Mouse (Mus musculus) heart, postnatal 14 days (tissue): Measurements from ENCODE around the gene Fam172a. TPM values are rescaled to one million over a fixed set of nuclear protein-coding genes. Genes with fewer than 3 reads are reported as not detected.
"Not testable (repeated sequence)": the region's sequence is repeated elsewhere in the genome, so short reads cannot be mapped to it uniquely, and the experiment has no call there.

Experiments
- DNase-seq, 2 experiments: peaks; one replicate each; pipeline ENCODE4 v3.0.0; 2021 to 2022
- intact Hi-C: fragments of 180-260 bp; cut with DNase I; formaldehyde crosslinking; loops from one replicate; pipeline ENCODE4 v1.15.1; 2025
- long read RNA-seq, 2 experiments: library from polyadenylated mRNA; stranded (forward); transcript quantifications; one replicate each; pipeline ENCODE4 v2.0.0; 2021
- total RNA-seq, 2 experiments: library from RNA; stranded (reverse); gene quantifications; 2 replicates each; pipeline ENCODE4 v1.2.3; 2021

The Fam172a gene
- 10 to 100 TPM; 13.5 to 15.0 TPM for total RNA-seq
- long read RNA-seq, experiment 1, transcript Fam172a-201 (10 exons, 3,892 nt) = major isoform, 13 of 20 reads
- long read RNA-seq, experiment 1, partial matches to known transcripts = 0 of 20 reads
- long read RNA-seq, experiment 1, other reads (novel, unspliced or antisense) = 7 of 20 reads
- long read RNA-seq, experiment 2, transcript Fam172a-201 (10 exons, 3,892 nt) = major isoform, 15 of 21 reads
- long read RNA-seq, experiment 2, partial matches to known transcripts = 1 of 21 reads
- long read RNA-seq, experiment 2, other reads (novel, unspliced or antisense) = 3 of 21 reads

DNA sequence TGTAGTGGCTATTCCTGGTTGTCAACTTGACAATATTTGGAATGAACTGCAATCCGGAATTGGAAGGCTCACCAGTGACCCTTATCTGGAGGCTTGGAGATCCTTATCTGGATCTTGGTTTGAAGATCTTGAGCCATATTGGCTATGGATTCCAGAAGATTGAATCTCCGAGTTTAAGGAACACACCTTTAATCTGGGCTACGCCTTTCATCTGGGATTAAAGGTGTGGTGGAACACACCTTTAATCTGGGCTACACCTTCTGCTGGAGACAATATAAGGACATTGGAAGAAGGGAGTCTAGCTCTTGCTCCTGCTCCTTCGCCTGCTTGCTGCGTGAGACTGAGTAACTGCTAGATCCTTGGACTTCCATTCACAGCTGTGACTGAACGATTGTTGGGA is at the start of gene Fam172a:
Gene Fam172a (plus strand): TSS at position 301 of the 400 bp plus-strand sequence.
- DNase-seq, intact Hi-C loops: not testable (repeated sequence)

GRCm38 (mm10) chr13:77688651-77689050 is 13.2 kb upstream of the Fam172a start:
- DNase-seq = no peak
- intact Hi-C loops = no loop called here

DNA sequence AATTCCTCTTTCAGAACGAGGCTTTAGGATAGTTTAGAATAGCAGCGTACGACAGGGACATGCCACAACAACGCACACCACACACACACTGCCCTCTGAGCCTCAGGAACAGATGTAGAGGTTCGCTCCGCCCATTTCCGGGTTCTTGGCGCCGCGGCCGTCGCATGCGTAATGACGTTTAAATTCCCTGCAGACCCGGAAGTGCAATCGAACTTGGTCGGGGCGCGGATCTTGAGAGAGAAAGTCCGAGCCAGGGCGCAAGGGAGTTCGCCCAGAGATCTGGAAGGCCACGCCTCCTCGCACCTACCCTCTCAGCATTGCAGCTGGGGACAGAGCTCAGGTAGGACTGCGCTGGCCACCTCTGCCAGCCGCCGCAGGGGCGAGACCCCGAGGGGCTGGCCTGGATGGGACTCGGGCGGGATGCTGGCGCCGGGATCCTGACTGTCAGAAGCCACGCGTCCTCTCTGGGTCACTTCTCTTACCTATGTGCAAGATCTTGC is 6.7 kb downstream of the Fam172a start:
- intact Hi-C loops = no loop called here
- peak; percentile 91 to 95 for DNase-seq

- intact Hi-C loops = loop anchor here (10.0 kb wide), 2 partner anchors 673 to 1693 kb away; no protein-coding TSS in a partner anchor
- DNase-seq = no peak
Measured at GRCm38 (mm10) chr13:77717499-77717898, 15.7 kb downstream of the Fam172a start.

GRCm38 (mm10) chr13:77742822-77743221 is 41.0 kb downstream of the Fam172a start:
- intact Hi-C loops = no loop called here
- DNase-seq = no peak

DNA sequence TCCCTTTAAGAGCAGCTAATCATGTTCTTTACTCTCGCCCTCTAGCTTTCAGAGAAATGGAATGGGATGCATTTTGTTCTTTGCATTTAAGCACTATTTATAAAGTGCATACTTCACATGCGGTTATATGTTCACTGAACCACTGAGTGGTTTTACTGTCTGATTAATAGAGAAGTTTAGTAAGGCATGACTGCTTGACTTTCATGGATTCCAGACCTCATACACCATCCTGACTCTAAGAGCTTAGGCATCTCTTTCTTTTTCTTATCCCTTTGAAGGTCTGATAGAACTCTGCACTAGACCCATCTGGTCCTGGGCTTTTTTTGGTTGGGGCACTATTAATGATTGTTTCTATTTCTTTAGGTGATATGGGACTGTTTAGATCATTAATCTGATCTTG is 75.8 kb downstream of the Fam172a start:
- intact Hi-C loops = no loop called here
- DNase-seq = no peak

- DNase-seq, intact Hi-C loops: not testable (repeated sequence)
Measured at GRCm38 (mm10) chr13:77807341-77807740, 105.5 kb downstream of the Fam172a start.

- intact Hi-C loops = no loop called here
Measured at GRCm38 (mm10) chr13:77810449-77810848, 108.6 kb downstream of the Fam172a start.

GRCm38 (mm10) chr13:77826138-77826537 is 124.3 kb downstream of the Fam172a start:
- DNase-seq = no peak
- intact Hi-C loops = no loop called here

More at GRCm38 (mm10) chr13:77810449-77810848, 108.6 kb downstream of the Fam172a start:
- no peak for DNase-seq

GRCm38 (mm10) chr13:77843017-77843654 is 141.3 kb downstream of the Fam172a start:
- intact Hi-C loops = no loop called here
- DNase-seq = no peak

DNA sequence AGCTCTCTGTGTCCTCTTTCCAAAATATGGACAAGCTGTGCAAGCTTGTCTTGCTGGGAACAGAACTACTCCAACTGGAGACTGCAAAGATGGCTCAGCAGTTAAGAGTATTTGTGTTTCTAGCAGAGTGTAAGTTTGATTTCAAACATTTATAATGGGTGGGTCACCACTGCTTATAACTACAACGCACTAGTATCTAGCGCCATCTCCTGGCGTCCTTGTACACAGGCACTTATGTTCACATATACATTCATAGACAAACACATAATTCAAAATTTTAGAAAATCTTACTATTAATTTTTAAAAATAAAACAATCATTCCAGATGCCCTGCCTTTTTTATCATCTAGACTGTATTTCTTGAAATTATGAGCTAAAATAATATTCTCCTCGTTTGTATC is 147.0 kb downstream of the Fam172a start:
- intact Hi-C loops = no loop called here
- DNase-seq = no peak

DNA sequence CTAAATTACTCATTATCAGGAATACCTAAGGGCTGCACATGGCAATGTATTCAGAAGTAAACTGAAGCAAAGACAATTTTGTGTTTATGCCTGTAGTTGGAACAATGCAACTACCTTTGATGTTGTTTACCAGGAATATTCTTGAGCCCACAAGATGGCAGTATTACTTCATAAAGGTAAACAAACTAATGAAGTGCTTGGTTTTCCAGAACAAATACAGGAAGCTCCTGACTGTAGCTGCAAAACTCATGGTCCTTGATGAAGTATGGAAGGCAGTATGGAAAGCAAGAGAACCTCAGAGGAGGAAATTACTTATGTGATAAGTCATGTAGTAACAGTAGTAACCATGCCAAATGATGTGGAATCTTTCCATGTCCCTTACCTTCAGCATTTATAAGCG is 163.0 kb downstream of the Fam172a start:
- intact Hi-C loops = loop anchor here (10.0 kb wide), 1 partner anchor 320 kb away; no protein-coding TSS in a partner anchor
- DNase-seq = no peak

- intact Hi-C loops = loop anchor here (10.0 kb wide), 1 partner anchor 316 kb away; no protein-coding TSS in a partner anchor
- no peak for DNase-seq
Measured at GRCm38 (mm10) chr13:77868314-77868713, 166.5 kb downstream of the Fam172a start.

- no peak for DNase-seq
- intact Hi-C loops = no loop called here
Measured at GRCm38 (mm10) chr13:77878120-77878519, 176.3 kb downstream of the Fam172a start.

GRCm38 (mm10) chr13:77878545-77878944 is 176.7 kb downstream of the Fam172a start:
- intact Hi-C loops = no loop called here

GRCm38 (mm10) chr13:77897619-77898018 is 195.8 kb downstream of the Fam172a start:
- intact Hi-C loops = no loop called here

More at GRCm38 (mm10) chr13:77878545-77878944, 176.7 kb downstream of the Fam172a start:
- DNase-seq = no peak

GRCm38 (mm10) chr13:77898066-77898796 is 196.4 kb downstream of the Fam172a start:
- intact Hi-C loops = no loop called here
- no peak for DNase-seq

More at GRCm38 (mm10) chr13:77897619-77898018, 195.8 kb downstream of the Fam172a start:
- no peak for DNase-seq

DNA sequence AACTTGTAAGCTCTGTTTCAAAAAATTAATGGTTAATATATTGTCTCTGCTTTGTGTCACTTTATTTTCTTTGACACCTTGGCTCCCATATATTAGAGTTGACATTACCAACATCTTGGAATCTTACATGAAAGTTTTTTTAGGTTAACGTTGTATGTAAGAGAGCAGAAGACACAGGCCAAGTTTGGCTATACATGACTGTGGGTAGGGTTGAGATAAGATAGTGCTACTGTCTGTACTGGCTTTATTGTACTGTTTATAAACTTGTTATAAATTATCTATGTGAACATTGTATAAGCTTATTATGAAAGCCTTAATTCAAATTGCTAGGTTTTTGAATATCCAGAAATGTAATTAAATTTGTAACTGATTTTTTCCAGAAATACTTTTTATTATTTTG is 197.9 kb downstream of the Fam172a start:
- DNase-seq = no peak
- intact Hi-C loops = no loop called here

- no peak for DNase-seq
- intact Hi-C loops = no loop called here
Measured at GRCm38 (mm10) chr13:77900843-77901242, 199.0 kb downstream of the Fam172a start.

DNA sequence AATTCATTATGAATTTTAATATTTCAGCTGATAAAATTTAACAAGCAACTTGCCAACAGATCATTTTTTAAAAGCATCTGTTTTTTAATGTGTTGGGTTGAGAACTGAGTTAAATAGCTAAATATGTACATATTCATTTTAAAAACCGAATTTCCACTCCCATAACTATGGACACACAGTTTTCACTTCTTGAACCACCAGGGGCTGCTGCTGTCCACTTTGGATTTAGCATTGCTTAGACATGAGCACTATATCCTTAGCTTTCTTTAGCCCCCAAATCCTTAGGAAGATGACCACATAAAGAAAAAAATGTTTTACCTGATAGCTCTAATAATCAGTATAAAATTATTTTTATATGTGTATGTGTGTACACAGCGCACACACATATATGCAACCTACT is 207.4 kb downstream of the Fam172a start:
- intact Hi-C loops = no loop called here
- no peak for DNase-seq

- intact Hi-C loops = no loop called here
- no peak for DNase-seq
Measured at GRCm38 (mm10) chr13:77922834-77923233, 221.0 kb downstream of the Fam172a start.
